7 mouse cellular contexts compared by ENCODE assay signal in the genomic region with DNA sequence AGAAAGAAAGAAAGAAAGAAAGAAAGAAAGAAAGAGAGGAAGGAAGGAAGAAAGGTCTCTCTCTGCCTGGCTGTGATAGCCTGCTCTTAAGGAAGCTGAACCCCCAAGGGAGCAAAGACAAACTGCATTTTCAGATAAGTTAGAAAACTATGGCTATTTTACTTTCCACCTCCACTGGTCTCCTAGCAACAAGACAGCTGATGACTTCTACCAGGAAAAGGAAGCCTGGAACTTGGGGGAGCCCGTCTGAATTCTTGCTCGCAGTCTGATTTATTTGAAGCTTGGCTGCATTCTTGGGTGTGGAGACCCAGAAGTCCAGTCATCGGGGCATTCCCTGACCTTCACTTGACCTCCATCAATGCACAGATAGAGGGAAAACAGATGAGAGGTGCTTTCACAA.
DNase-seq lines count a peak whose midpoint lies in the region; ATAC-seq lines count a peak whose summit lies in the region.

No protein-coding gene starts in this region.

- H3K4me2 ChIP-seq in midbrain, embryonic 15.5 days: no peak overlapping the region
- H3K4me2 ChIP-seq in midbrain, embryonic 11.5 days: no peak overlapping the region
- H3K4me2 ChIP-seq in liver, embryonic 15.5 days: peak overlapping the region; percentile 50

- no peaks in the 10 kb centered on the region for H3K9me3 ChIP-seq in midbrain, embryonic 15.5 days
- no peaks in the 10 kb centered on the region for H3K9me3 ChIP-seq in midbrain, embryonic 11.5 days (ENCODE audit: control insufficient read depth, low read length)
- H3K9me3 ChIP-seq in liver, embryonic 15.5 days (replicated peaks): no peaks in the 10 kb centered on the region

- no peaks in the 10 kb centered on the region for H3K27me3 ChIP-seq in midbrain, embryonic 15.5 days (replicated peaks)
- H3K27me3 ChIP-seq in midbrain, embryonic 11.5 days (ENCODE audit: control insufficient read depth, insufficient read depth, low read length): no peaks in the 10 kb centered on the region
- no peaks in the 10 kb centered on the region for H3K27me3 ChIP-seq in liver, embryonic 15.5 days

- 30% methylated on average over 3 of the region's 3 CpGs for WGBS in midbrain, embryonic 15.5 days
- 39% methylated on average over 3 of the region's 3 CpGs for WGBS in midbrain, embryonic 11.5 days
- WGBS in liver, embryonic 15.5 days (ENCODE audit: insufficient replicate concordance): 13% methylated on average over 3 of the region's 3 CpGs

- no peaks in the 10 kb centered on the region for H3K36me3 ChIP-seq in midbrain, embryonic 15.5 days (replicated peaks)
- H3K36me3 ChIP-seq in midbrain, embryonic 11.5 days (ENCODE audit: control insufficient read depth, insufficient read depth, low read length): no peaks in the 10 kb centered on the region
- no peaks in the 10 kb centered on the region for H3K36me3 ChIP-seq in liver, embryonic 15.5 days (replicated peaks)

- DNase-seq in midbrain, embryonic 11.5 days (ENCODE audit: low spot score, missing footprints): no peak
- peak; percentile 25 for DNase-seq in adrenal gland, postnatal 14 days
- peak; percentile 6 to 7 for DNase-seq in frontal cortex, postnatal 14 days (ENCODE audit: low spot score in 2 of 2)
- DNase-seq in B cell, adult 2 months: no peak
- DNase-seq in kidney, adult 11 months: no peak

- H3K27ac ChIP-seq in midbrain, embryonic 15.5 days: no peak overlapping the region
- no peak overlapping the region for H3K27ac ChIP-seq in midbrain, embryonic 11.5 days (ENCODE audit: low read depth, low read length)
- H3K27ac ChIP-seq in liver, embryonic 15.5 days (replicated peaks): peak overlapping the region; percentile 25; the same call in 1 of the 2 replicates

- H3K9ac ChIP-seq in midbrain, embryonic 15.5 days: no peak overlapping the region
- H3K9ac ChIP-seq in midbrain, embryonic 11.5 days (ENCODE audit: low read length): no peak overlapping the region
- no peak overlapping the region for H3K9ac ChIP-seq in liver, embryonic 15.5 days

- H3K4me3 ChIP-seq in midbrain, embryonic 15.5 days: no peak overlapping the region
- H3K4me3 ChIP-seq in midbrain, embryonic 11.5 days (ENCODE audit: low read depth, low read length): no peak overlapping the region
- 0 out of 2 replicates have a peak overlapping the region, but pooled peaks have one; percentile 7 for H3K4me3 ChIP-seq in liver, embryonic 15.5 days (replicated peaks)

- peaks cover 6% of the 10 kb centered on the region; the same call in 1 of the 2 replicates for H3K4me1 ChIP-seq in midbrain, embryonic 15.5 days
- H3K4me1 ChIP-seq in midbrain, embryonic 11.5 days (ENCODE audit: control insufficient read depth, insufficient read depth, low read length): no peaks in the 10 kb centered on the region
- H3K4me1 ChIP-seq in liver, embryonic 15.5 days (replicated peaks): peaks cover 17% of the 10 kb centered on the region

- peak; percentile 63; the same call in 1 of the 2 replicates for ATAC-seq in midbrain, embryonic 15.5 days (replicated peaks)
- ATAC-seq in midbrain, embryonic 11.5 days (ENCODE audit: low FRiP score): no peak
- no peak; the same call in 1 of the 2 replicates for ATAC-seq in liver, embryonic 15.5 days (ENCODE audit: insufficient read depth)

Comparison
In these comparisons a context has a peak if more than half of its experiments do, and no peak if none do; other contexts are left out.
1. DNase-seq: peak in adrenal gland, postnatal 14 days (single experiment) and frontal cortex, postnatal 14 days (2 of 2); none in midbrain, embryonic 11.5 days (single experiment), B cell, adult 2 months (0 of 2) and kidney, adult 11 months (single experiment).